Mouse (Mus musculus): ENCODE results near the gene Spsb1.
A peak's percentile ranks its signal among the peaks of the same experiment; 100 is the strongest.

The Spsb1 gene

DNA sequence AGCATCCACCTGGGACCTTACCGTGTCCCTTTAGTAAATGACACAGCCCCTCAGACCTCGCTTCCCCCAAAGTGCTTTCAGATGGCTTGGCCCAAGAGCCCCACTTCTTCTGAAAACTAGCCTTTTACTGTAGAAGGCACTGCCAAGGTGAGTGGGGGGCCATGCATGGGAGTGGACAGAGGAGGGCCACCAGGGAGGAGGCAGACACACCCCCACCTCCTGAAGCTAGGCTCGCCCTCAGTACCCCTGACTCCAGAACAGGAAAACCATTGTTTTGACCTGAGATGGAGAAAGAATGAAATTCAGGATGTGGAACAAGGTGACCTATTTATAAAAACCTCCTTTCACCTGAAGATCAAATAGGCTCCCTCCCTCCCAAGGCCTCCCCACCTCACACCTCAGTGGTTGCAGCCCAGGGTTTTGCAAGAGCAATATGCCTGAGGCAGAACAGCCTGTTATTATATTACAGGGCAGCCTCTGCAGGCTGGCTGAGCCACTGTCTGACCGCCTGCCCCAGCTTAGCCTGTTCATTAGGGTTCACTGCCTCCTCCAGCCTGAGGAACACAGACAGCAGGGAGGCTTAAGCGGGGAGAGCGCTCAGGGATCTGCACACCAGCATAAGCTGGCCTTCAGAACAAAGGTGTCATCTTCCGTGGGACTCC, 41.0 kb downstream of the Spsb1 start:
- DNase-seq (ENCODE audit: low read depth, low spot score), result peak; percentile 67

DNA sequence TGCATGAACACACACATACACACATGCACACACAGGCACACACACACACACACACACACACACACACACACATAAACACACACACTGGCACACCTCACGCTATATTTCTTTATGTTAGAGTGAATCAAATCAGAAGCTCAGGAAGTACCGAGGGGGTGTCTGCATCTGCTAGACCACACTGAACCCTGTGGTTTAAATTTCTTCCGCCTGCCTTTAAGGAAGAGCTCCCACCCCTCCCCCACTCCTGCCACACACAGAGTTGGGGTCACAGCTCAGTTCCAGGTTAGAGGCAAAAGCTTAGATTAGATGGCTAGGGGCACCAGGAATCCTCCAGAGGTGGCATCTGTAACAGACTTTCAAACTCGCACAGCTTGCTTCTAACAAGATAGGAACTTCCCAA, 42.4 kb downstream of the Spsb1 start:
- no peak for DNase-seq (ENCODE audit: low read depth, low spot score)

DNA sequence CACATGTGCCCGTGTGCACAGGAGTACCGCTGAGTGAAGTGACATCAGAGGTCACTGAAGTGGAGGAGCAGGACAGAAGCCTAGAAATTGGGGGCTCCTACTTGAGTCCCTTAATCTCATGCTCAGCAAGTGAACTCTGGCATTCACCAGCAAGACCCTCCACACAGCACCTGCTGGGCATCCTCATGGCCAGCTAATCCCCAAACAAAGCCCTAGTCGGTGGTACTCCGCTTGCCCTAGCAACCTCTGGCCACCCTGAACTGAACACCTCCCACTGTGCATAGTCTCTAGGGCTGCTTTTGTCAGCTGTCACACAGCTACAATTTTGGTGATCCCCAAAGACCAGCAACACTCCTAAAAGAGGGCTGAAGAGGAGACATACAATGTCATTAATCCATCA, 44.3 kb downstream of the Spsb1 start:
- no peak for DNase-seq (ENCODE audit: low read depth, low spot score)

DNA sequence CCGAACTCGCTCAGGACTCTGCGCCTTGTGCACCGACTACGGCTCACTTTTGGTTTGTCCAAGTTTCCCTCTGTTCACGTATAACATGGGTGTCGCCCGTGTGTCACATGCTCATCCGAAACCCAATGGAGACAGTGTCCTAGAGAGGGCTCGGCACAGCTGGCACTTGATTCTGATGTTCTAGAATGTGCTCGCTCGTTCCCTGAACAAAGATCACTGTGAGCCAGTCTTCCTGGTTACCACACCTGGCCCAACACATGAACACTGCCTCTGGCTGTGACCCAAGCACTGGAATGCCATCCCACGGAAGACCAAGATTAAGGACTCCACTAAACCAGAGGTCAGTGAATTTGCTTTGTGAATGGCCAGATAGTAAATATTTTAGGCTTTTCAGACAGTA, 45.3 kb downstream of the Spsb1 start:
- no peak for DNase-seq (ENCODE audit: low read depth, low spot score)

DNA sequence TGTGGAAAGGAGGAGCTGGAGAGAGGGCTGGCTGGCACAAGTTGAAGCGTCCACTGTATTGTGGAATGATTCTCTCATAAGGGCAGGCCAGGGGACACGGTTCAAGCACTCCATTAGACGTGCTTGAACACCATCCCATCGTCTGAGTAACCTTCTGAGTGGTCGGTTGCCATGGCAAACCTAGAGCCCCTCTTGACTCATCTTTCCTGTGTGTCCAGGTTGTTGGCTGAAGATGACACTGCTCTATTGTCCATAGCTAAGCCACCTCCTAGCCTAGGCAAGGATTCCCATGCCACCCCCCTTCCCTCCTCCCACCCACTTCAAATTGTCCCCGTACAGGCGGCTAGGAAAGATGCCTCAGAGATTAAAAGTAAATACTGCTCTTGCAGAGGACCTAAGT, 45.9 kb downstream of the Spsb1 start:
- no peak for DNase-seq (ENCODE audit: low read depth, low spot score)

DNA sequence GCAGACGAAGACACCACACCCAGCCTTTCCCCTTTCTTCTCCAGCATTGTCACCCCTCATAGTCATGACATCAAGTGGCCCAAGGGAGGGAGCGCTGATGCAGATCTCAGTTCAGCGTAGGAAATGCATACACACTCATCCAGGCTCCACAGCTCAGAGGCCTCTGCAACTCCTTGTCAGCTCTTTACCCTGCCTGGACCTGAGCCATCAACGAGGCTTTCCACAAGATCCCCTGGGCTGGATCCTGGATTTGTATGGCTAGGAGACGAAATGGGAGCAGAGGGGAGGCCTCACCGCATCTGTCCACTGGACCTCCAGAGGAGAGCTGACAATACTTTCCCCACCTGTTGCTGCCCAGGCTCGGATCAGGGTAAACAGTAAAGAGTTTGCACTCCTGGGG, 47.2 kb downstream of the Spsb1 start:
- no peak for DNase-seq (ENCODE audit: low read depth, low spot score)

DNA sequence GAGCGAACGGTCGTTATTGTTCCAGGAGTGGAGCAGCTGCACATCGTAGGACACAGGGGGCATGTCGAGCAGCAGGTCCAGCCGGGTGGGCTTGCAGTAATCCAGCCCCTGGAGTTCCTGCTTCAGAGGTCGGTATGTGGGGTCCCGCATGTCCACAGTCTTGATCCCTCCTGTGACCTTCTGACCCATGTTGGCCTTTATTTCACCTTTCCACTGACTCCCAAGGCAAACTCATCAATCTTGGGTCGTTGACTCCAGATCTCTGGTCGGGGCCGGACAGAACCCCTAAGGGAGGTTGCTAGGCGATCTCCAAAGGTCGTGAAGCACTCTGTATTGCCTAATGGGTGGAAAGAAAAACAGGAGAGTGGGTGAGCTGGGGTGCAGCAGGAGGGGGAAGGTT, 47.9 kb downstream of the Spsb1 start:
- DNase-seq (ENCODE audit: low read depth, low spot score), result no peak

DNA sequence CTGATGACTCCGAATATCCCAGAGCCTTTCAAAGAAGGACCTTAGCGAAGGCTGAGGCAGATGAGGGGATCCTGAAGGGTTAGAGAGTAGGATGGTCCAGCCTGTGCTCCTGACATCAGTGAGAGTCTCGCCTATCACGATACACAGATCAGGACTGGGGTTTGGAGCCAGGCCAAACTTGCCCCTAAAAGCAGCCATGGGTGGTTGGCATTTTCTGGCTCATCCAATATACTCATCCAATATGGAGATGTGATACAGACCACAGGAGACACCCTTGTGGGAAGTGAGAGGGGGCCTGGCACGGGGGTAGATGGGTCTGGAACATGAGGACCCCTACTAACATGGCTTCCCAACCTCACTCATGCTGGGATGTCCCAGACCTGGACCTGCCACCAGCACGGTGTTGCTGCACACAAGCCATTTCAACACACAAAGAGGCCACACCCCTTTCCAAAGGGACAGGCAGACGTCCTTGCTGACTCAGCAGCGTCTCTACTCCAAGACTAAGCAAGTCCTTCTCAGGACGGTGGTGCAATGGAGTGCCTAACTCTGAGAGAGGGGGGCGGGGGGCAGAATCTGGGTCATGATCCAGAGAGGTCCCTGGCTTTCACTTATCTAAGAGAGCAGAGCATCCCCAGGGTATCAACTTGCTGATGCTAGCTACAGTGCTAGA, 49.4 kb downstream of the Spsb1 start:
- no peak for DNase-seq (ENCODE audit: low read depth, low spot score)

DNA sequence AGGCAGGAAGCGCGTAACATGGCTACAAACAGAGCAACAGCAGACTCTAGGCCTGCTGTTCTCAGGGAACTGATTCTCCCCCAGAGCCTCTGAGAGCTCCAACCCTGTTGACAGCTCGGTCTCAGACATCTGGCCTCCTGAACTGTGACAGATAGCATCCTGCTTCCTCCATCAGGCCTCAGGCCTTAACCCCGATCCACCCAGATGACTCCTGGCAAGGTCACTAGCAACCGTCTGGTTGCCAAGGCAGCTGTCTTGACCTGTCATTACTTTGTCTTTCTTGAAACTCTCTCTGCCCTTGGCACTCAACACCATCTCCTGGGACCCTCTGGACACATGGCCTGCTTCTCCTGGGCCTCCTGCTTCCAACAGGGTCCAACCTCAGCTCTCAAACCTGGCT, 51.8 kb downstream of the Spsb1 start:
- DNase-seq (ENCODE audit: low read depth, low spot score), result no peak

DNA sequence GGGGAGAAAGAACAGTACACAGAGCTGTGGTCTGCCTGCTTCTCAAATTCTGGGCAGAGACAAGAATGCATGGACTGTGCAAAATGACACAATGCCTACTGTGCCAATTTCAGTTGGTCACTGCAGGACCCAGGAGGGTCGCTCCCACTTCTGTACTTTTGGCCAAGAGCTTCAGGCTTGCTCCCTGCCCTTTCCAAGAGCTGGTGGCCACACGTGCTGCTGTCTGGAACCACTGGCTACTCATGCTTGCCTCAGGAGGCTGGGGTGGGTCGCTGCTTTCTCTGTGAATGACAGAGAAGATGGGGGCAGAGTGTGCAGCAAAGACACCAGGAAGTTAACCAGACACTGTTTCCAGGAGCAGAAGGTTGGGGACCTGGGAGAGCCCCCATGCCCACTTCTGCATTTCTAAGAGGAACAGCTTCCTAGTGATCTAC, 53.5 kb downstream of the Spsb1 start:
- DNase-seq (ENCODE audit: low read depth, low spot score), result no peak

DNA sequence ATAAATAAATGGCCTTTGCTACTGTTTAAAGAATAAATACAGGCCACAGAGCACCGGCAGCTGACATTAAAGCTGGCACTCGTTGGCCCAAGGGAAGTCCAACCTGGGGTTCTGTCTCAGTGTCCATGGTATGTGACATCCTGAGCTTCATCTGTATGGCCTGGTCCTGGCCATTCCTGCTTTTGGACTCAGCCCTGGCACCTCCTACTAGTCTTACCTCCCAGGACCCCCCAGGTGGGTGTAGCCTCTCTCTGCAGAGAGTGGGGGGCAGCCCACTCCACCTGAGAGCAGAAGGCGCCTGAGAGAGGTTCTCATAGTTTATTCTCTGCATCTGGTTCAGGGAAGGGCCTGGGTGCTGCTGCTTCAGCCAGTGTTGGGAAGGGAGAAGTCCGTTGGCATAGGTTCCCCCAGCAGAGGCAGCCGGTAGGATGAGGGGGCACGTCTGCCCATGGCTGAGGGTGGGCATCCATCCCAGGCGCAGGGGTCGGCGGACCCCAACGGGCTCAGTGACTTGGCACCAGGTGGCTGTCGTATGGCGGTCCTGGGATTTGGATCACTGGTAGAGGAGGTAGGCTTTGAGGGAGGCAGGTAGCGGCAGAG, 57.1 kb downstream of the Spsb1 start:
- no peak for DNase-seq (ENCODE audit: low read depth, low spot score)

DNA sequence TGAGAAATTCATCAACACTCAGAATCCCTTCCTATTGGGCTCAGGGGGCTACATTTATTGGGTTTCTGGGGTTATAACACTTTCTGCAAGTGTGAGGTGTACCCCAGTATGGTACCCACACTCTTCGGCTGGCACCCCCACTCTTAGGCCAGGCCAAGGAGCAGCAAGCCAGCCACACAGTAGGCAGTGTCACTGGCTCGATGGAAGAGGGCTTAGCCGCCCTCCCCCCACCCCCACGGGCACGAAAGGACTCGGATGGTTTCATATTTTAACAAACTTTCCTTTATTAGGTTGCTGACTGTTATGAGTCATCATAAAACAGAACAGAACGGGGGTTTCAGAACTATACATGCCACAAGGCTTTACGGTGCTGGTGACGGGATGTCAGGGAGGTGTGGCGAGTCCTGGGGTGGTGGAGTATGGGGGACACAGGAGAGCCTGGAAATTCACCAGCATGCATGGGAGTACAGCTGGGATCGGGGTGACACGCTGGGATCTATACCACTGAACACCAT, 58.8 kb downstream of the Spsb1 start:
- no peak for DNase-seq (ENCODE audit: low read depth, low spot score)

DNA sequence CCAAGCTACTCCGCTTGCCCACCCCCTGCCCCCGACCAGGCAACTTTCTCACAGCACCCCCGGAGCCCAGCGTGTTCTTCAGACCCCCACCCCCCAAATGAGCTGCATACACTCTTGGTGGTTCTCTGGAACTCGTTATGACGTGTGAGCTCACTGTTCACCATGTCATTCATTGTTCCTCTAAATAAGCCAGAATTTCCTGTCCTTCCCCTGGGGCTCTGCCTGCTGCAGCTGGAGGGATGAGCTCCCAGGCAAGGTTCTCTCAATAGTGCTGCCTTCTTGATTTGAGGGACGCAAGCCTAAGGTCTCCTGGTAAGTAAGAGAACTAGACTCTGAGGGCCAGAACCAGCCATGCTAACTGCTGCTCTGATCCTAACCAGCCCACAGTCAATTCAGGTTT, 59.6 kb downstream of the Spsb1 start:
- no peak for DNase-seq (ENCODE audit: low read depth, low spot score)

DNA sequence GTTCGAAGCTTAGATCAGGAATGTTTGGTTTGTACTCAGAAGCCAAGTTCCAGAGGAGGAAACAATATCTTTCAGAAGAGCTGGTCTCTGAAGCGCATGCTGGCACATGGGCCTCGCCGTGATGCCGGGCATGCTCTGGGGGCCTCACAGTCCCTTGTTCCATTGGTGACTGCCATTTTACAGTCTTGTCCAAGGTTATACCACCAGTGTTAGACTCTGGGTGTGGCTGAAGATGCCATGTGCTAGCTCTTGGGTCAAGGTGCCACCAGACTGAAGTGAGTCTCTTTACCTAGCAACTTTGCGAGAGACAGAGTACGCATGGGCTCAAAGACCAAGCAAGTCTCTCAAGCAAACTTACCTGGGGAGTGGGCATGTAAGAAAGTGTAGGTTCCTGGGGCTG, 60.5 kb downstream of the Spsb1 start:
- no peak for DNase-seq (ENCODE audit: low read depth, low spot score)

DNA sequence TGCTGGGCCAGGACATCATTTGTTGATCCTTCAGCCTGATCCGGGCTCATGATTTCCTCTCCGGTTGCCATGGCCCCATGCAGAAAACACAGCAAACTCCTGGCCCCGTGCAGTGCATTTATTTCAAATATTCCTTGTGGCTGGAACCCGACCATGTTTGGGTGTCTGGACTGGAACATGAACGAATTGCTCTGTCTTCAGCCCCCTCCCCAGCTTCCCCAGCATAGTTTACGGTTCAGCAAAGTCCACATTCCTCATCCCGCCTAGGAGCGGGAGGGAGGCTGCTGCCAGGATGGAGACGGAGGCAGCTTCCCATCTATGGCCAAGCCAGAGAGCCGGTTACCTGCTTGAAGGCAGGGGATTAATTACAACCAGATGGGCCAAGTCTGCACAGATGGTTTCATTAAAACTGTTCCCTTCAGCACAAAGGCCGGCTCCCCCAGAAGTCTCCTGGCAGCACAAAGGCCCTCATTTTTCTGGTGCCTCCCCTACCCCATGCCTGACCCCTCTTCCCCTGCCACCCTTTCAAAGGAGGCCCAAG, 61.2 kb downstream of the Spsb1 start:
- DNase-seq (ENCODE audit: low read depth, low spot score), result peak; percentile 98

DNA sequence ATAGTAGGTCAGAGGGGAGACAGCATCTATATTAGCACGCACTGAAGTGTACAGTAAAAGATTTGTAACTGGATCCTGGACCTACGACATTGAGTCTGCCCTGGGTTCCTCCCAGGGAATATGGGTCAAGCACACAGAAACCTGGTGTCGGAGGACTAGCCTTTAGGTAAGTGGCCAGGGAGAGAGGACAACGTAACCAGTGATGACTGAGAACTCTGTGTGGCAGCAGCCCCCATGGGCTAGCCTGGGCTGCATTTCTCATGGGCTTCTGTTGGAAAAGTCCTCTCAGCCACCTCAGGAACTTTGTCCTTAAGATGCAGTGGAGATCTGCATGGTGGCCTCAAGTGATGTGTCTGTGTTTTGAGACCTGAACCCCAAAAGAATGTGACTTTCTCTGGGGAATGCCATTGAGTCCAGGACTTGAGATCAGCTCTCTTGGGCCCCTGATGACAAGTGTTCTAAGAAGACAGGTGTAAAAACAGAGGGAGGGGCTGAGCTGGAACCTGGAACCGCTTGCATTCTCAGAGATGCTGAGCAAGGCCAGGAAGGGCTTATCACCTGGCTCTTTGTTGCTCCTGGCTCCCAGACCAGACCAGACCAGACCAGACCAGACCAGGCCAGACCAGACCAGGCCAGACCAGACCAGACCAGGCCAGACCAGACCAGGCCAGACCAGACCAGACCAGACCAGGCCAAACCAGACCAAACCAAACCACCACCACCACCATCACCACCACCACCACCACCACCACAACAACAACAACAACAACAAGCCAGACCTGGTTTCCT, 63.5 kb downstream of the Spsb1 start:
- no peak for DNase-seq (ENCODE audit: low read depth, low spot score)

DNA sequence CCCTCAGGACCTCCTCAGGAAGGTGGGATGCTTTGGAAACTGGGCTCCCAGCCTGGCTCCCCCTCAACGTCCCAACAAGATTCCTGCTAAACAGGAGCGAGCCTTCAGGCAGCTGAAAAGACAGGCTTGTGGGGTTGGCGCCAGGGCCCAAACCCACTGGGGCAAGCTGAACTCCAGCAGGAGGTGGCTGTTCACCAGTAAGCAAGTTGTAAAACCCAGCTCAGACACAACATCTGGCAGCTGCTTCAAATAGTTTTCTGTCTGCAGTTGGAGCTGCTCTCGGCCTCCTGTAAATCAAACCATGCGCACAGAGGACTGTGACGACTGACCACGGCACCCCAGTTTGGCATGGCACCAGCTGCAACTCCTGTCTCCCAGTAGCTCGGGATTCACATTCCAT, 64.3 kb downstream of the Spsb1 start:
- peak; percentile 79 for DNase-seq (ENCODE audit: low read depth, low spot score)

DNA sequence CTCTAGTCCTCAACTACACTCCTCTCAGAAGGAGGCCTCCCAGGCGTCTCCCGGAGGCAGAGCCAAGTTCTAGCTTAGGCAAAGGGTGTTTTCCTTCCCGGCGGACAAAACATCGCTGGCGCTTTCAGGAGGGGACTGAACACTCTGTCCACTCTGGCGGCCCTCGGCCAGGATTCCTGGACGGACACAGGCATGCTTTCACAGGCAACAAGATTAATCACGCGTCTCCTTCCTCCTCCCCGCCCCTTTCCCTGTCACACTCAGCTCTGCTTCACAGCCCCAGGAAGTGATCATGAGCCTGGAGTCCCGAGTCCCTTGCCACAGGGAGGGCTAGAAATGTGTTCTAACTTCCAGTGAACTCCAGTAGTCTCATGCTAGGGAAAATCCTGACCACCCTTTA, 65.0 kb downstream of the Spsb1 start:
- no peak for DNase-seq (ENCODE audit: low read depth, low spot score)

DNA sequence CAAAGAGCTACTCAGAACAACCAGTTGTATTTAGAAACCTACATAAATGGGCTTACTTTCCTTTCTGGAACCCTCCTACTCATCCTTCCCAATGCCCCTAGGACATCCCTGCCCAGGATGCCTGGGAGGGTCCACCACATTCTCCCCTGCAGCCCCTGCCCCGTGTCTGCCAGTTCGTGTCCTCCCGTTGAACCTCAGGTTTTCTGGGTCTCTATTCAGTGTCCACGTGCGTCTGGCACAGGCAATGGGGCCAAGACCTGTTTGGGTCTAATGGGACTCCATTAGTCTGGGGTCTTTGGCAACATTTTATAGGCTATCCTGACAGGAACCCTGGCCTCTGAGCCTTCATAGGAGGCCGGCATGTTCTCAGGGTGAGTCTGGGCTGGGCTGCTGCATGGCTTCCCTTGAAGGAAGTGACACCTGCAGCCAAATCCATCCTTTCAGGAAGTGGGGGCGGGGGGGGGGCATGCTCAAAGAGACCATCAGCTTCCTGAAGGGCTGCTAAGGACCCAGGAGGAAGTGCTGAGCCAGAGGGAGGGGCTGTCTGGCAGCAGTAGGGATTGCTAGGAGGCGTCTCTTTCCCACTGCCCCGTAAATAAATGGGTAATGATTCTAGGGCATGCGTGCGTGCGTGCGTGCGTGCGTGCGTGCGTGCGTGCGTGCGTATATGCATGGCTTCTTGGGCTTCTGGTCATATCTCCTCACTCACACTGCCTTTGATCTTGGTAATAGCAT, 65.9 kb downstream of the Spsb1 start:
- no peak for DNase-seq (ENCODE audit: low read depth, low spot score)

DNA sequence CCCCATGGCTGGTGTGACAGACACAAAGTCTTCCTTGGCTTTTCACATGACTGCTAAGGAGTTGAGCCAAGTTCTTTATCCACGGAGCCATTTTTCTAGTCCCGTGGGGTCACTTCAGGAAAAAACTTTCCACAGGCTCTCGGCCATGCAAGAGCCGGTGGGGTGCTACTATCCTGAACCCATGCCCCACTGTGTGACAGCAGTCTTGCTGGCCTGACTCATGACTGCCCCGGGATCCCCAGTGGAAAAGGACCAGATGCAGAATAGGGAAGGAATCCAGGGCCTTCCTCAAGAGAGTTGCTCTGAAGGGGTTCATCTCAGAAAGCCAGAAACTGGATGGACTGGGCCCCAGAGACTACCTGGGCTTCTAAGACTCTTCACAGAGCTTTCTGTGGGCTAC, 66.7 kb downstream of the Spsb1 start:
- DNase-seq (ENCODE audit: low read depth, low spot score), result no peak

Data from forelimb bud, embryonic 11.5 days (tissue).